ENCODE assay signal across 17 mouse cellular contexts in genomic region chr2:33046919-33047318, GRCm38 (mm10).
"Had no signal": no experiment of that assay in that cellular context is flagged by ENCODE, and none has a peak within 500 bp of the region (broad histone marks: within the 10 kb centered on the region; RNA-seq: fewer than 3 reads in every experiment).

No protein-coding gene starts in this region.

- ATAC-seq: lung, postnatal 0 days; midbrain, embryonic 15.5 days had no signal

- H3K4me1 ChIP-seq: liver, embryonic 15.5 days; midbrain, embryonic 10.5 days; midbrain, embryonic 15.5 days had no signal

- DNase-seq: kidney, adult 9 months; kidney, postnatal 4 days; lung, adult 2 months; lung, postnatal 36 days; right cerebral cortex, postnatal 25 days; thymus, adult 2 months; thymus, postnatal 25 days had no signal

- H3K27ac ChIP-seq: kidney, postnatal 0 days; liver, embryonic 15.5 days; midbrain, embryonic 10.5 days; midbrain, embryonic 15.5 days; neural tube, embryonic 13.5 days; stomach, postnatal 0 days had no signal

- H3K9ac ChIP-seq: liver, embryonic 15.5 days; midbrain, embryonic 15.5 days; neural tube, embryonic 13.5 days had no signal

- H3K4me3 ChIP-seq: left cerebral cortex, adult 2 months; limb, embryonic 10.5 days; liver, embryonic 15.5 days; midbrain, embryonic 10.5 days; midbrain, embryonic 15.5 days; neural tube, embryonic 13.5 days had no signal

- H3K27me3 ChIP-seq: liver, embryonic 15.5 days; midbrain, embryonic 15.5 days; neural tube, embryonic 13.5 days had no signal

- H3K9me3 ChIP-seq: limb, embryonic 10.5 days; liver, embryonic 15.5 days; midbrain, embryonic 10.5 days; midbrain, embryonic 15.5 days; neural tube, embryonic 13.5 days had no signal

- H3K36me3 ChIP-seq: limb, embryonic 10.5 days; liver, embryonic 15.5 days; midbrain, embryonic 10.5 days; midbrain, embryonic 15.5 days; neural tube, embryonic 13.5 days had no signal

- H3K4me2 ChIP-seq: liver, embryonic 11.5 days; liver, embryonic 15.5 days; midbrain, embryonic 15.5 days; neural tube, embryonic 13.5 days had no signal
